Mouse (Mus musculus) kidney, postnatal 4 days (tissue): ENCODE measurements at regions not wholly inside any gene's neighbourhood (a gene's known extent, or its start where the extent isn't known, plus 50 kb on each side); places are given as distances from the start of the nearest gene placed in this dataset.
"Not testable (repeated sequence)": the region's sequence is repeated elsewhere in the genome, so short reads cannot be mapped to it uniquely, and the experiment has no call there.

ENCODE experiments used
- DNase-seq, 2 experiments: peaks; one replicate each; pipeline ENCODE4 v3.0.0; 2021; ENCODE audit warnings: mixed read lengths in 2 of 2

DNA sequence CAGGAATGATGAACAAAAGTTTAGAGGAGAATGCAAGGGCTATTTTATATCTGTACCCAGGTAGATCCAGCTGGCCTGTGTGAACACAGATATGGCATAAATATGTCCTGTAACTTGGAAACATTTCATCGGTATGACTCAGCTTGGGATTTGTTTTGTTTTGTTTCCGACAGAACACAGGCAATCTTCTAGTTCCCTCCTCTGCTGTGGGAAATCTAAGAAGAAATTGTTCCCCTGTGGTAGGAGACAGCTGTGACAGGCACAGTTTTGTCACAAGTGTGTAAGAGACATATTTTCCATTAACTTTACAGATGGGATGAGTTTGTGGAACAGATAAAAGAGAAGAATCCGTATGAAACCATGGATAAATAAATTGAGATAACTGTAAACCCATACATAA, 687.0 kb downstream of the Tpm3-rs7 start:
- no peak for DNase-seq

DNA sequence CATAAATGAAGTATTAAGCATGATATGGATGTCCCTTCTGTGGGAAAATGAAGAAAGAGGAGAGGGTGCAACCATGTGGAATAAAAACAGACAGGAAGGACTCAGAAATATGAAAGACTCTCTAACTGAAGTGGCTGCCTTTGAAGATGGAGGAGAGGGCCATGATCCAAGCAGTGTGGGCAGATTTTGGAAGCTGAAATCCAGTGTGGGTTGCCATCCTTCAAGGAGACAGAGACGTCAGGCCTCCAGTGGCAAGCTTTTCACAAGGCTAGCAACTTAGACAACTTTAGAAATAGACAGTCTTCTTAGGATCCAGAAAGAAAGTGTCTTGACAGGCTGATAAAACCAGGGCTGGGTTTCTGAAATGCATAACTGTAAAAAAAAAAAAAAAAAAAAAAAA, 688.0 kb downstream of the Tpm3-rs7 start:
- DNase-seq, result no peak

DNA sequence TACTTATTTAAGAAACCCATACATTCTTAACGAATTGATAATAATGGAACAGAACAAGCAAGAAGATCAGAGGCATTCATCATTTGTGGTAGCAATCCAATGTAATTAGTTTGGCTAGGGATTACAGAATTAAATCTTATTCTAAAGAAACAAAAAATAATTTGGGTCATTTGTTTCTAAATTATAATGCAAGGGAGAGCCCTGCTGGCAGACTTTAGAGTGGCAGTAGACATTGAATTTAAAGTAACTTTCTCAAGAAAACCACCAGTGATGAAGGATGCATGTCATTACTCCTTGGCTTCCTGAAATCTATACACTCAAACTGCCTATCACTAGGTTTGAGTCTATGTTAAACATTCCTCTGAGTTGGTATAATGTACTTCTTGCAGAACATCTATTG, 722.7 kb downstream of the Tpm3-rs7 start:
- no peak for DNase-seq

DNA sequence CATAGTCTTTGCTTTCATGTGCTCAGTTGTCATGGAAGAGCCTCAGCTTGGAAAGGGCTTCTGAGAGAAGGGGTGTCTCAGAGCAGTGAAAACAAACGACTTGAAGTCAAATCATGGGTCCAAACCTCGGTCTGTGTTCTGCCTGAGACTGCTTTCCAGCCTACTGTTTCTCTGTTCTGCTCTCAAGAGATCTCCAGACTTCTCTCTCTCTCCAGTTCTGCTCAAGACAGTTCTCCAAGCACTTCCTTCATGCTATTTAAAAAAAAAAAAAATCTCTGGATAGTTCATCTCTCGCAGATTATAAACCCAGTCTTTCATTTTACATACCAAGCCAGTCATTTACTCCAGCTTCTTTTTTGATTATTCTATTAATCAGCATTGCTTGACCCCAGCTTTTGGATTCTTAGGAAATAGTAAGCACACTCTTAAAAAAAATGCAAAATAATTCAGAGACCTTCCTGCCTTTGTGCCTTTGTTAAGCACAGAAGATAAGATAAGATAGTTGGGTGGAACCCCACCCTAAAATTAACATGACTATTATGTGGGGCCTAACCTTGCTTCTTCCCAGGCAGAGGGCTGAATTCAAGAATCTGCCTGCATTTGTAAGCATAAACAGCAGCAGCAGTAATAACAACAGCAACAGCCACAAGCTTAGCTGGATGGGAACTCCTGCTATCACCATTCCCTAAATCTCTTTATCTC, 724.4 kb downstream of the Tpm3-rs7 start:
- DNase-seq, result no peak

DNA sequence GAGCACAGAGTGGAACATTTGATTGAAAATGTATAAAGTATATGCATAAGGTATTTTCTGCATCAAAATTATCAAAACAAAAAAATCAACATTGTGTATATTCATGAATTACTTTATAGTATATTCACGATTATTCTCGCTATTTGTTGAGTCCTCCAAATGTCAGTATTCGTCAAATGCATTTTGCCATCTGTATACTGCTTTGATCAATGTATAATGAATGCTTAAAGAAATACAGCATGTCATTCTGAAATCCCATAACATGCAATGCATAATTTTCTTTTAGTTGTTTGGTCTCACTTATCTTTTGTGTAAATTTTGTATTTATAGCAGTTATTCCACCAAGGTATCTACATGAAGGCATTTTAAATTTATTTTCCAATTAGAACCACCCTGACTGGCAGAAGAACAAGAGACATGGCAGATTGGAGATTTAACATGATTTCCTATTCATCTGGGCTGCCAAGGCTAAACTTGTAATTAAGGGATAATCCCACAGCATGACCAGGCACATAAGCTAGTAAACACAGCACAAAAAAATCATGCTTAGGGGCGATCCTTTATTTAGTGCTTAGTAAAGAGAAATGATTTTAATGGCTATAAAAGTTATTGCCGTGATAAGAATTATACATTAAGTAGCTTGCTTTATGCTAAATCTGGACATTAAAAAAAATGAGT, 739.3 kb downstream of the Tpm3-rs7 start:
- no peak for DNase-seq

DNA sequence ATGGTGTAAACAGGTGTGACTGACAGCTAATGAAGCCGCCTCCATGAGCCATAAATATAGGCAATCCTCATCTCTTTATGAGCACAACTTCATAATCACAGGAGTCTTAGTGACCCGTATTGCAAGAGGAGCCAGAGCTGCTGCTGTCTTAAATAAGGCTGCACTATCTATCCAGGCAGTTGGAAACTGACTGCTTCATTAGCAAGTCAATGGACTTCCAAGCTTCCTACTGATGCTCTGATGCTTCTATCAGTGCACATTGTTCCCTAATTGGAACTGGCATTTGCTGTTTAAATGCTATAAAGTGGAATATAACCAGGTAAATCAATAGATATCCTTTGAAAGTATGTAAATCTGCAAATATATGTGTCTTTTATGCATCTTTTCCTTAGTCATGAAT, 746.9 kb downstream of the Tpm3-rs7 start:
- DNase-seq, result no peak

DNA sequence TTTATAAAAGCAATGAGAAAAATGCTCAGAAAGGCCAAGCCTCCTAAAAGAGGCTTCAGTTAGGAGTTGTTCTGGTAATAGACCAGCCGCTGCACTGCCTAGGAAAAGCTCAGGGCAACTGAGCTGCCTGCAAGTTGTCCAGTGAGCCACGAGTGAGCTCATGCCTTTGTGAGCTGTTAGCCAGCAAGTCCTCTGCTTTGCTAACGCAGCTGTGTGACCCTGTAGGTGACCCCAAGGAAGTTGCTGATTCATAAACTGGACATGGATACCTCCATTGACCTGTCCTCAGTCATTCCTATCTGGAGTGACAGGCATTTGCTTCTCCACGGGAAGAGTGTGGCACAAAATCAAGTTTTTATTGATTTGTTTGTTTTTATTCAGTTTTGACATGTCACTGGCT, 748.2 kb downstream of the Tpm3-rs7 start:
- no peak for DNase-seq

DNA sequence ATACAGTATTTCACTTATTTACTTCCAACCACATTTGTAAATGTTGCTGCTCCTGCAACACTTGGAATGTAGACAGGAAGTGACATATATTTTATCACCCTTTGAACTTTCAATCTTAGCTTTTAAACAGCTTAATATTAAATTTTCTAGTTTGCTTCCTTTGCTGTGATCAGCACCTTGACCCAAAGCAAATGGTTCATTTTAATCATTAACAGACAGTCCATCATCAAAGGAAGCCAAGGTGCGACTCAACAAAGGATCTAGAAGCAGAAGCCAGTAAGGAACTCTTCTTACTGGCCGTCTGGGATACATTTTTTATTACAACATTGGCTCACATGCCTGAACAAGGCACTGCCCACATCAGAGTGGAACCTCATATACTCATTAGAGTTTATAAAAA, 758.8 kb downstream of the Tpm3-rs7 start:
- DNase-seq, result no peak

DNA sequence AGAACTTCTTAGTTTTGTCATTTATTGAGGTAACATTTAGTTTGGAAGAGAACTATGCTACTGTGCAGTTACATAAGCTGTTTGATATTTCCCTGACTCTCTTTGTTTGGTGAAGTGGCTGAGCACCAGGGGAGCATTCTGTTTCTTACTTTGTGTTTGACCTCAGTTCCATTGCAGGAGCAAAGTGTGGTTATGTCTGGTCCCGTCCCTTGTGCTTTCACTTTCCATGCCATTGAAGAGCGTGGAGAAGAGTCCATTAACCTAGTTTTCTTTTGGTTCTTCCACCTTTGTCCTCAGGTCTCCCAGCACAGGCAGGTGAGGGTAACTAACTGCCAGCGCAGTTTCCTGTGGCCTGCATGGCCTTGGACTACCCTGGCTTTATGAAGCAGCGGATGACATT, 759.6 kb downstream of the Tpm3-rs7 start:
- DNase-seq, result no peak

DNA sequence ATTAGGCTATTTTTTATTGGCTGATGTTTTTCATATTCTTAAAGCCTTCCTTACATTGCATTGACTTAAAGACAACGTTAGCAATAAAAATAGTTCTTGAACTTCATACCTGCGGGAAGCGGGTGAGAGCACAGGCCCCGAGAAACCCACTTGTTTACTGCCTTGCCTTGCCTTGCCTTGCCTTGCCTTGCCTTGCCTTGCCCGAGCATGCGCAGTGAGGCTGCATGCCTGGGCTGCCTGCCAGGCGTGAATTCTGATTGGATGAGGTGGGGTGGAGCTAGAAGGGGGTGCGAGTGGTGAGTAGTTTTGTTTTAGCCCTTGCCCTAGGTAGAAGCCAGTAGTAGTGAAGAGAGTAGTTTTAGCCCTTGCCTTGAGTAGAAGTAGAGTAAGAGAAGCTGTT, 792.4 kb downstream of the Tpm3-rs7 start:
- DNase-seq, result peak in 1 of 2 experiments; percentile 1

DNA sequence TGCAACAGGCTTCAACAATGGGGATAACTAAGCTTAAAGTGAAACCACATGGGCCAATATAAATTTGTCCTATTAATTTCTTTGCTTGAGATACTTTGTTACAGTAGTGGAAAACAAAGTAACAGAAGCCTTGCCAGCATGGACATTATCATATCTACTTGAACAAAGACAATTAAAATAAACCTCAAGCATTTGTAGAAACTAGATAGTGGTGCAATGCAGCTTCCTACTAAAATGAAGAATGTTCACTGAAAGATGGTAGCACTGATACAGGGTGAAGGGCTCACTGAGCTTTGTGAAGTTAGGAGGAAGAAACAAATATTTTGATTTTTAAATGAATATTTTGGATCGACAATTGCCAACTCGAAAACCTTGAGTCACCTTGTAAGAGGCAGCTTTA, 814.1 kb downstream of the Tpm3-rs7 start:
- DNase-seq, result no peak

DNA sequence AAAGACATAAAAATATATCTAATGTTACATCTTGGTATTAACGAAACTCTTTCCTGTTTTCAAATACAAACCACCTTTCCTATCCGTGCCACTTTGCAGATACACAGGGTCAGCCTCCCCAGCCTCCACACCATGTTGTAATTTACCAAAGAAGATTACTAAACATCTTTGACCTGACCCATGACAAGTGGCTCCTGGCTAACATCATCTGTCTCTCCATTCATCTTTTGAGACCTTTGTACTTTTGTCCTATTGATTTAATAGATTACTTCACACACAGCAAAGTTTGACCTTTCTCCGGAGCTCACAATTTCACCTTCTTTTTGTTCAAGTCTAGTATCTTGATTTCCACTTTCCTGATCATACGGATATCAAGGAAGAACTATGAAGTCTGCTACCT, 851.6 kb downstream of the Tpm3-rs7 start:
- no peak for DNase-seq

DNA sequence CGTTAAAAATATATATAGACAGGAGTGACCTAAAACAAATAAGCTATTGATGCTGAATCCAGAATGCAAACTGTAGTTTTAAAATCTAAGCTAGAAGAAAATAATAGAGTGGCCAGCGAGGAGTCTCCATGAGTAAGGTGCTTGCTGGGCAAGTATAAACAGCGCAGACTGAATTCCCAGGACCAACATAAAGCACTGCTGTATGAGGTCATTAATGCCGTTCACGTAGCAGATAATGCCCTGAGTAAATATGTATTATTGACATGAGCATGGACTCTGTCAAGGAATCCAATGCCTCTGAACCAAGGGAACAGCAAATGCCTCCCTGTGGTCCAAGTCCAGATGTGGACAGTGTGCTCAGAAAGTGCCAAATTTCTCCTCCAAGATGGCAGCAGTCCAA, 876.4 kb upstream of the Gpc5 start:
- no peak for DNase-seq

DNA sequence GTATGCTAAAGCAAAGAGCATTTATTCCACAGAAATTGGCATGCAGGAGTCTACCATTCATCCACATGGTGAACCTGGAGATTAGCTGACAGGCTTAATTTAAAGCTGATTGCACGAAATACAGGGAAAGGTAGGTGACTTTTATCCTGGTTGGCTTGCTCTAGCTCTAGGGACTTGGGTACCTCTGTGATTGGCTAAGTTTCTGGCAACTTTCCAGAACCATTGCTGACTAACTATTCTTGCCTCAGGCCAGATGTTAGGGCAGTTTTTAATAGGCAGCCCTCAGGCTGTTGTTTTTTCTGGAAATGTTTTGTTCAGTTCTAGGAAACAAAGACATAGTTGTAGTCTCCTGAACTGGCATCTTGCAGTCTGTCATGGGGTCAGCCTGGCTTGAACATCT, 871.1 kb upstream of the Gpc5 start:
- DNase-seq, result no peak

DNA sequence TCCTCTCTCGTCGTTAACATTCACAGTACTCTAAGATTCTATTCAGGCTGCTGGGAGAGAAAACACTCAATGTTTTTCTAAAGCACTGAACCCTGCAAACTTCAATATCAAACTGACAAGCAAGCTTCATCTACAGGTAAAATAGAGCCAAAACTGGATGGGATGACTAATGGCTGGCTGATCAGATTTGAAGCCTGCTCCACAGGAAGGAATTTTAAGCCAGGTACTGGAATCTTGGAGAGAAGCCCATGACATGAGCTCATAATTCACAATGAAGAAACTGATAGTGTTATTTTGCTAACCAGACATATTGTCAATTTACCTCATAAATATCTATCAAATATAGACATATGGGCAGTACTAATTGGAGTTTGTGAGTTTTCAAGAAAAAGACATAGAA, 861.3 kb upstream of the Gpc5 start:
- no peak for DNase-seq

DNA sequence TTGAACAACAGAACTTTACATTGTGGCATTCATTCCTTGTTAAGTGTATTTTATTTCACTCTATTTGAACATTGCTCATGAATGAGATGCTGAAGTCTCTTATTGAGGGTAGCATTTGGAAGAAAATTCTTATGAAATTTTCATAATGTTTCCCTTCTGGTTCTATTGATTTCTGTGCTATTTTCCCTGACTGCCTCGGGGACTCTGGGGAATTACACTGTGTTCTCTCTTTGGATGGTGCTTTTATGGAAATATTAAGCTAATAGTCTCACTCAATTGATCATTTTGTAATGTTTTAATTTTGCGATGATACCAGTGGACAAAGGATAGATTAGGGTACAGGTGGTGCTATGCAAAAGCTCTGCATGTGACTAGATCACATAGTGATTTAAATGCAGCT, 837.0 kb upstream of the Gpc5 start:
- DNase-seq, result no peak

DNA sequence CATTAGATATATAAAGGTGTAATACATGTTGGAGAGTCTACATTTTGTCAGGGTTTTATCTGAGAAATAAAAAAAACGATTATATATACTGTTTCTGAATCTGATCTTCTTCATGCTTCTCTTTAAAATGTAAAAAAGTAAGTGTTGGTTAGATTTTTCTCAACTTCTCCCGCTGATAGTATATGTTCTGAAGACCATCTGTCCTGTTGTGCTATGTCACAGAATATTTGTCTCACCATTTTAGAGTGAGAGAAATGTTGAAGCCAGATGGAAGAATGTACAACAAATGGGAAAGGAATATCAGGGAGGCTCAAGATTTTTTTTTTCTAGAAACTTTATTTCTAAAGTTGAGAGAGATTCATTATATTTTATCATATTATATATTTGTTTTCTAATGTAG, 830.4 kb upstream of the Gpc5 start:
- DNase-seq, result no peak

DNA sequence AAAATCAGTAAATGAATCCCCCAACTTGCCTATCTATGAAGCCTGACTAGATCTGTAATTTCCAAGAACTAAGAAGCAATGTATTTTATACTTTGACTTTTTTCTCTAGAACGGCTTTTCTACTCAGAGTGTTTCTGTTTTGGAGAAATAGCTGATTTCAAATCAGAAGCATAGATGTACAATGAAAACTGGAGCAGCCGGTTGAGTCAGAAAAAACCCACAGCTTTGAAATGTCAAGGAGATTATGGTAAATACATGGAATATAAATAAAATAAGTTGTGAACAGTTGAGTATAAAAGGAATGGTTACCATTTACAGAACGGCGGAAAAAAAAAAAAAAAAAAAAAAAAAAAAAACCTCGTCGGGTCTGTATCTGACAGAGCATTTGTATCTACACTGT, 791.4 kb upstream of the Gpc5 start:
- no peak for DNase-seq

DNA sequence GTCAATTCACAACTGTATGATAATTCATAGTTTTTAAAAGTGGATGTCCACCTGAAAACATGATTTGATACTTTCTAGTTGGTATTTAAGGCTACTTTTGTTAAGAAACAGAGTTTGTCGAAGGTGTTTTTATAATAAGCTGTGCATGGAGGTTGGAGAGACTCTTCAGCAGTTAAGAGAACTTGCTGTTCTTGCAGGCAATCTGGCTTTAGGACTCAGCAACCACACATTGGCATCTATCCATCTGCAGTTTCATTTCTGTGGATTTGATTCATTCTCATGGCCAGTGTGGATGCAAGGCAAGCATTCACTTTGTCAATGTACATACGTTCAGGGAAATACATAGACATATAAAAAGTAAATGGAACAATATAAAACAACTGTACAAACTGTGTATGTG, 784.5 kb upstream of the Gpc5 start:
- no peak for DNase-seq

DNA sequence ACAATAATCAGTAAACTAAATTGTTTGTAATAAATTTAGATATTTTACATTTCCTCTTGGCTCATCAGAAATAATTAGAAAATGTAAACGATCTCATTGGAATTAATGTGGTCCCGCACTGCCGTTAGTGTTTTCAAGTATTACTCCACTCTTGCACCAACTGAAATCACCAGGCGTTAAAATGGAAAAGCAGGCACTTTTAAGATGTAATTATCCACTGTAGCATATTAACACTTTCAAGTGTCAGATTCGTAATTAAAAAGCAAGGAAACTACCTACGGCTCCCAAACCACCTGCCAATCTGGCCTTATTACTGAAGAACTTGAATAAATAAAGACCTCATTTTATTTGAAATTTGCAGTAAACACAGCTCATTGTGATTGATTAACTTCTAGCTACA, 759.4 kb upstream of the Gpc5 start:
- DNase-seq, result no peak

DNA sequence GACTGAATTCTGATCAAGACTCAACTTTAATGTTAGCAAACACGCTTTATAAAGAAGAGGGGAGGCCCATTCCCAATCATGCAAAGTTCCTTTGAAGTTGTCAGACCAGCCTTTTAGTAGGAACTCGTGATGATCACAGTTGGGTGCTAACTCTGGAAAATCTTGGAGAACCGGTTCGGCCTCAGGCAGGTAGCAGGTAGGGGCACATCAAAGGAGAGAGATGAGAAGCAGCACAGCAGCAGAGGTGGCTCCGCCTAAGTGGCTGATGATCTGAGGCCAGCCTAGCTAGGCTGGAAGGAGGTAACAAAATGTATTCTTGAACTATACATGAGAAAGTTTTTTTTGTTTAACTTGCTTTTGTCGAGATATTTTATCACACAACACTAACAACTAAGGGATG, 742.7 kb upstream of the Gpc5 start:
- DNase-seq, result no peak

DNA sequence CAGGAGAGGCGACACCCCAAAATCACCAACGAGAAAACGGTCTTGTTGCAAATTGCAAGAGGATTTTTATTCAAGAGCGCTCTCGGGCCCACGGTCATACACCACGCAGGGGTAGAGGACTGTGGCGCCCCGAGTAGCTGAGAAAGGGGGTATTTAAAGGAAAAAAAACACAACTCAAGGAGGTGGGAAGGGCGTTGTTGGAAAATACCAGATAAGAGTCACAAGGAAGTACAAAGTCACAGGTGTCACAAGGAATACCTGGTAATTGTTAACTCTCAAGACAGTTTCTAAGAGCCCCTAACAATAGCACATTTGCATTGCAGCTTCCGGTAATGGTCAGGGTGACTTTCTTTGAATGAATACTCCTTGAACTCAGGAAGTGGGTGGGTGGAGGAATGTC, 742.2 kb upstream of the Gpc5 start:
- DNase-seq, result not testable (repeated sequence)

DNA sequence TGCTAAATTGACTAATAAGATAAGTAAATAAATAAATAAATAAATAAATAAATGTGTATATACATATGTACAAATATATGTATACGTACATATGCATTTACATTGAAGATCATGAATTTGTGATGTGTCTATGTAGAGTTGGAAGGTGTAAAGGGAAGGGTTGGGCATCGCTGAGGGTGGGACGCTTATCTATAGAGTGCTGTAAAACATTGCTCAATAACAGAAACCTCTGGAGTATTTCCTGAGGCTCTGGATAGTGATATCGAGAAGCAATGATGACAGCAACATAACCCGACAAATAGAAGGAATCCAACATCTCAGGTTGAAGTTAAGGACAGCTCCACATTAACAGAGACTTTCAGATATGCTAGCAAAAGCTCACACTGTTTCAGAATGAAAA, 739.7 kb upstream of the Gpc5 start:
- DNase-seq, result no peak

DNA sequence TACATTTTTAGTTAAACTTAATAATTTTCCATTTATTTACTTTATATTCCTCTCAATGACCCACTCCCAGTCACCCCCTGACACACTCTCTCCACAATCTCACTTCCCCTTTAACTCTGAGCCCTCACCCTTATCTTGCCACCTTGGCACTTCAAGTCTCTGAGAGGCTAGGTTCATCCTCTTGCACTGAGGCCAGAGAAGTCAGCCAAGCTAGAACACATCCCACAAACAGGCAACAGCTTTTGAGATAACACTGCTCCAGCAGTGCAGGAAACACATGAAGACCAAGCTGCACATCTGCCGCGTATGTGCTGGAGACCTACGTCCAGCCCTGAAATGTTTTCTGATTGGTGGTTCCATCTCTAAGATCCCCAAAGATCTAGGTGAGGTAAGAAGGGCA, 717.2 kb upstream of the Gpc5 start:
- no peak for DNase-seq
